Mouse (Mus musculus): ENCODE results near the gene Haus4. TPM values are rescaled to one million over a fixed set of nuclear protein-coding genes. Genes with fewer than 3 reads are reported as not detected.

Haus4 gene
- 50.2 and 52.9 TPM in 2 replicates for polyA plus RNA-seq (2016; fragmentation: Nextera tagmentation; extraction: Ambion mirVana)

- Histone ChIP-seq H3K4me1 (peaks cover 5% of the 10 kb centered on the region; the same call in 1 of the 2 replicates), H3K4me3 (peak within 1 kb of the TSS; percentile 61), H3K9me3 (no peaks in the 10 kb centered on the region), H3K27ac (peak within 1 kb of the TSS; percentile 96), H3K36me3 (peaks cover 33% of the 10 kb centered on the region), H3K27me3 (ENCODE audit: insufficient read depth, poor library complexity, severe bottlenecking) (no peaks in the 10 kb centered on the region)
- DNase-seq (ENCODE audit: low spot score), result peak; percentile 94
- under 1% methylated on average over 76 of the region's 76 CpGs for WGBS
Measured at GRCm38 (mm10) chr14:54553975-54554769, at the start of gene Haus4. Gene Haus4, minus strand, starts transcription at chr14:54554616.

GRCm38 (mm10) chr14:54603686-54604085 lies 49.3 kb upstream of the Haus4 start:
- no peak for DNase-seq (ENCODE audit: low spot score)
- Histone ChIP-seq H3K4me3 (peak overlapping the region; percentile 76), H3K36me3 (peaks cover 4% of the 10 kb centered on the region; the same call in 1 of the 2 replicates), H3K27ac (peak overlapping the region; percentile 98), H3K9me3 (no peaks in the 10 kb centered on the region), H3K4me1 (peaks cover 21% of the 10 kb centered on the region), H3K27me3 (ENCODE audit: insufficient read depth, poor library complexity, severe bottlenecking) (no peaks in the 10 kb centered on the region)
- WGBS, result 81% methylated on average over 8 of the region's 8 CpGs

GRCm38 (mm10) chr14:54603038-54603654 lies 48.7 kb upstream of the Haus4 start:
- peak; percentile 99 for DNase-seq (ENCODE audit: low spot score)
- WGBS, result under 1% methylated on average over 46 of the region's 46 CpGs

GRCm38 (mm10) chr14:54602613-54603012 lies 48.2 kb upstream of the Haus4 start:
- peak overlapping the region; percentile 76 for H3K4me3 ChIP-seq
- DNase-seq (ENCODE audit: low spot score), result no peak
- no peaks in the 10 kb centered on the region for H3K27me3 ChIP-seq (ENCODE audit: insufficient read depth, poor library complexity, severe bottlenecking)
- peak overlapping the region; percentile 98 for H3K27ac ChIP-seq
- peaks cover 5% of the 10 kb centered on the region; the same call in 1 of the 2 replicates for H3K36me3 ChIP-seq
- peaks cover 21% of the 10 kb centered on the region for H3K4me1 ChIP-seq
- H3K9me3 ChIP-seq, result no peaks in the 10 kb centered on the region
- WGBS, result 48% methylated on average over 4 of the region's 4 CpGs

More at GRCm38 (mm10) chr14:54603038-54603654, 48.7 kb upstream of the Haus4 start:
- H3K36me3 ChIP-seq, result peaks cover 4% of the 10 kb centered on the region; the same call in 1 of the 2 replicates
- H3K9me3 ChIP-seq, result no peaks in the 10 kb centered on the region
- H3K4me1 ChIP-seq, result peaks cover 21% of the 10 kb centered on the region
- peak overlapping the region; percentile 98 for H3K27ac ChIP-seq
- peak overlapping the region; percentile 76 for H3K4me3 ChIP-seq
- H3K27me3 ChIP-seq (ENCODE audit: insufficient read depth, poor library complexity, severe bottlenecking), result no peaks in the 10 kb centered on the region

- Histone ChIP-seq H3K27ac (no peak overlapping the region), H3K4me1 (peaks cover 21% of the 10 kb centered on the region), H3K36me3 (peaks cover 10% of the 10 kb centered on the region; the same call in 1 of the 2 replicates), H3K4me3 (no peak overlapping the region), H3K27me3 (ENCODE audit: insufficient read depth, poor library complexity, severe bottlenecking) (no peaks in the 10 kb centered on the region), H3K9me3 (no peaks in the 10 kb centered on the region)
- DNase-seq (ENCODE audit: low spot score), result no peak
- WGBS, result 60% methylated on average over 2 of the region's 2 CpGs
Measured at GRCm38 (mm10) chr14:54601601-54602000, 47.2 kb upstream of the Haus4 start.

GRCm38 (mm10) chr14:54597084-54597483 lies 42.7 kb upstream of the Haus4 start:
- no peak overlapping the region for H3K4me3 ChIP-seq
- H3K27me3 ChIP-seq (ENCODE audit: insufficient read depth, poor library complexity, severe bottlenecking), result no peaks in the 10 kb centered on the region
- peaks cover 35% of the 10 kb centered on the region for H3K4me1 ChIP-seq
- no peaks in the 10 kb centered on the region for H3K9me3 ChIP-seq
- peaks cover 26% of the 10 kb centered on the region; the same call in 1 of the 2 replicates for H3K36me3 ChIP-seq
- DNase-seq (ENCODE audit: low spot score), result no peak
- no peak overlapping the region for H3K27ac ChIP-seq
- WGBS, result 79% methylated on average over 7 of the region's 7 CpGs

- H3K27ac ChIP-seq, result peak overlapping the region; percentile 79
- H3K27me3 ChIP-seq (ENCODE audit: insufficient read depth, poor library complexity, severe bottlenecking), result no peaks in the 10 kb centered on the region
- H3K36me3 ChIP-seq, result peaks cover 26% of the 10 kb centered on the region; the same call in 1 of the 2 replicates
- H3K9me3 ChIP-seq, result no peaks in the 10 kb centered on the region
- H3K4me1 ChIP-seq, result peaks cover 35% of the 10 kb centered on the region
- 53% methylated on average over 28 of the region's 28 CpGs for WGBS
- no peak for DNase-seq (ENCODE audit: low spot score)
- H3K4me3 ChIP-seq, result peak overlapping the region; percentile 32
Measured at GRCm38 (mm10) chr14:54594631-54595414, 40.4 kb upstream of the Haus4 start.

- peaks cover 35% of the 10 kb centered on the region for H3K4me1 ChIP-seq
- no peak overlapping the region for H3K27ac ChIP-seq
- no peak for DNase-seq (ENCODE audit: low spot score)
- H3K36me3 ChIP-seq, result peaks cover 24% of the 10 kb centered on the region; the same call in 1 of the 2 replicates
- 85% methylated on average over 3 of the region's 3 CpGs for WGBS
- no peaks in the 10 kb centered on the region for H3K27me3 ChIP-seq (ENCODE audit: insufficient read depth, poor library complexity, severe bottlenecking)
- H3K9me3 ChIP-seq, result no peaks in the 10 kb centered on the region
- no peak overlapping the region for H3K4me3 ChIP-seq
Measured at GRCm38 (mm10) chr14:54594055-54594454, 39.6 kb upstream of the Haus4 start.

- Histone ChIP-seq H3K27ac (peak overlapping the region; percentile 81), H3K27me3 (ENCODE audit: insufficient read depth, poor library complexity, severe bottlenecking) (no peaks in the 10 kb centered on the region), H3K9me3 (no peaks in the 10 kb centered on the region), H3K4me1 (peaks cover 40% of the 10 kb centered on the region), H3K36me3 (peaks cover 20% of the 10 kb centered on the region; the same call in 1 of the 2 replicates), H3K4me3 (no peak overlapping the region)
- DNase-seq (ENCODE audit: low spot score), result no peak
- 40% methylated on average over 10 of the region's 10 CpGs for WGBS
Measured at GRCm38 (mm10) chr14:54592319-54592934, 38.0 kb upstream of the Haus4 start.

- Histone ChIP-seq H3K4me3 (no peak overlapping the region), H3K4me1 (peaks cover 40% of the 10 kb centered on the region), H3K27me3 (ENCODE audit: insufficient read depth, poor library complexity, severe bottlenecking) (no peaks in the 10 kb centered on the region), H3K36me3 (peaks cover 16% of the 10 kb centered on the region; the same call in 1 of the 2 replicates), H3K27ac (no peak overlapping the region), H3K9me3 (no peaks in the 10 kb centered on the region)
- no peak for DNase-seq (ENCODE audit: low spot score)
- WGBS, result 91% methylated on average over 16 of the region's 16 CpGs
Measured at GRCm38 (mm10) chr14:54591056-54591455, 36.6 kb upstream of the Haus4 start.

GRCm38 (mm10) chr14:54583681-54584338 lies 29.4 kb upstream of the Haus4 start:
- no peak for DNase-seq (ENCODE audit: low spot score)
- Histone ChIP-seq H3K4me3 (no peak overlapping the region), H3K9me3 (no peaks in the 10 kb centered on the region), H3K4me1 (peaks cover 8% of the 10 kb centered on the region; the same call in 1 of the 2 replicates), H3K27ac (no peak overlapping the region), H3K36me3 (peaks cover 23% of the 10 kb centered on the region), H3K27me3 (ENCODE audit: insufficient read depth, poor library complexity, severe bottlenecking) (no peaks in the 10 kb centered on the region)
- WGBS, result 43% methylated on average over 7 of the region's 7 CpGs

- 84% methylated on average over 9 of the region's 9 CpGs for WGBS
- DNase-seq (ENCODE audit: low spot score), result no peak
Measured at GRCm38 (mm10) chr14:54582536-54582935, 28.1 kb upstream of the Haus4 start.

More at GRCm38 (mm10) chr14:54582536-54582935, 28.1 kb upstream of the Haus4 start:
- no peaks in the 10 kb centered on the region for H3K9me3 ChIP-seq
- no peaks in the 10 kb centered on the region for H3K27me3 ChIP-seq (ENCODE audit: insufficient read depth, poor library complexity, severe bottlenecking)
- peaks cover 10% of the 10 kb centered on the region for H3K4me1 ChIP-seq
- H3K4me3 ChIP-seq, result no peak overlapping the region
- H3K36me3 ChIP-seq, result peaks cover 23% of the 10 kb centered on the region
- H3K27ac ChIP-seq, result no peak overlapping the region
